12 mouse cellular contexts compared by ENCODE assay signal in genomic region chr9:61284201-61285021, GRCm38 (mm10).
DNase-seq lines count a peak whose midpoint lies in the region; ATAC-seq and TF ChIP-seq lines count a peak whose summit lies in the region.
"Had no signal": no experiment of that assay in that cellular context is flagged by ENCODE, and none has a peak within 500 bp of the region (broad histone marks: within the 10 kb centered on the region; RNA-seq: fewer than 3 reads in every experiment).

No protein-coding gene starts in this region.

- no peak overlapping the region for H3K27ac ChIP-seq in forebrain, postnatal 0 days (ENCODE audit: low read depth, low read length)
- H3K27ac ChIP-seq in forebrain, embryonic 15.5 days (replicated peaks), result no peak overlapping the region
- H3K27ac ChIP-seq in liver, adult 2 months (replicated peaks; ENCODE audit: insufficient read depth, low read depth, low read length), result no peak overlapping the region
- no peak overlapping the region for H3K27ac ChIP-seq in liver, embryonic 11.5 days (ENCODE audit: low read depth, low read length)
- H3K27ac ChIP-seq in cerebellum, adult 2 months (ENCODE audit: insufficient read depth, low read length), result peak overlapping the region; percentile 21; the same call in 1 of the 2 replicates
- H3K27ac ChIP-seq in gastrocnemius, adult 2 months, result no peak overlapping the region
- H3K27ac ChIP-seq: embryonic facial prominence, embryonic 15.5 days; lung, embryonic 15.5 days had no signal

- H3K4me2 ChIP-seq in forebrain, postnatal 0 days (ENCODE audit: low read depth), result no peak overlapping the region
- no peak overlapping the region for H3K4me2 ChIP-seq in forebrain, embryonic 15.5 days (replicated peaks)
- H3K4me2 ChIP-seq in liver, embryonic 11.5 days, result no peak overlapping the region
- H3K4me2 ChIP-seq: embryonic facial prominence, embryonic 15.5 days; lung, embryonic 15.5 days had no signal

- H3K27me3 ChIP-seq in forebrain, postnatal 0 days (ENCODE audit: insufficient read depth, low read length), result no peaks in the 10 kb centered on the region
- H3K27me3 ChIP-seq in forebrain, embryonic 15.5 days, result peaks cover 5% of the 10 kb centered on the region; the same call in 1 of the 2 replicates
- peaks cover 2% of the 10 kb centered on the region; the same call in 1 of the 2 replicates for H3K27me3 ChIP-seq in liver, adult 2 months (ENCODE audit: control insufficient read depth, insufficient read depth, low read length)
- H3K27me3 ChIP-seq in liver, embryonic 11.5 days (replicated peaks; ENCODE audit: control insufficient read depth, insufficient read depth, low read length), result peaks cover 34% of the 10 kb centered on the region
- no peaks in the 10 kb centered on the region for H3K27me3 ChIP-seq in cerebellum, adult 2 months (ENCODE audit: control insufficient read depth, insufficient read depth, low read length)

- intact Hi-C loops in gastrocnemius, adult 2 months (cut with DNase I), result no loop called here

- no peaks in the 10 kb centered on the region for H3K79me2 ChIP-seq in liver, adult 2 months (ENCODE audit: control insufficient read depth, insufficient read depth, low read length)

- no peak overlapping the region for H3K9ac ChIP-seq in forebrain, postnatal 0 days
- no peak overlapping the region for H3K9ac ChIP-seq in forebrain, embryonic 15.5 days (replicated peaks)
- no peak overlapping the region for H3K9ac ChIP-seq in liver, adult 2 months (ENCODE audit: low read depth, low read length)
- no peak overlapping the region for H3K9ac ChIP-seq in liver, embryonic 11.5 days (ENCODE audit: low read depth, low read length)
- H3K9ac ChIP-seq: embryonic facial prominence, embryonic 15.5 days; lung, embryonic 15.5 days had no signal

- no peaks in the 10 kb centered on the region for H3K36me3 ChIP-seq in forebrain, postnatal 0 days (ENCODE audit: insufficient read depth)
- no peaks in the 10 kb centered on the region for H3K36me3 ChIP-seq in forebrain, embryonic 15.5 days
- H3K36me3 ChIP-seq in liver, adult 2 months (ENCODE audit: control insufficient read depth, insufficient read depth, low read length), result no peaks in the 10 kb centered on the region
- H3K36me3 ChIP-seq in liver, embryonic 11.5 days (ENCODE audit: control insufficient read depth, insufficient read depth, low read length), result no peaks in the 10 kb centered on the region
- H3K36me3 ChIP-seq: embryonic facial prominence, embryonic 15.5 days; lung, embryonic 15.5 days had no signal

- DNase-seq in forebrain, postnatal 0 days, result peak; percentile 42
- peak; percentile 74 for DNase-seq in liver, adult 2 months (ENCODE audit: extremely low read depth, low read depth, low spot score)
- DNase-seq in liver, embryonic 11.5 days (ENCODE audit: low spot score), result no peak
- DNase-seq in cerebellum, adult 2 months, result peak; percentile 89 to 94
- peak; percentile 77 to 91 for DNase-seq in kidney, postnatal 25 days
- no peak for DNase-seq in gastrocnemius, adult 2 months
- DNase-seq: B cell, adult 2 months had no signal

- WGBS in forebrain, postnatal 0 days, result 68% methylated on average over 8 of the region's 8 CpGs
- 70% methylated on average over 8 of the region's 8 CpGs for WGBS in forebrain, embryonic 15.5 days
- WGBS in liver, adult 2 months, result 46% methylated on average over 8 of the region's 8 CpGs
- WGBS in liver, embryonic 11.5 days, result 76% methylated on average over 8 of the region's 8 CpGs
- WGBS in cerebellum, adult 2 months, result 10% methylated on average over 8 of the region's 8 CpGs

- H3K9me3 ChIP-seq in forebrain, postnatal 0 days (ENCODE audit: low read length), result no peaks in the 10 kb centered on the region
- H3K9me3 ChIP-seq in forebrain, embryonic 15.5 days, result peaks cover 6% of the 10 kb centered on the region; the same call in 1 of the 2 replicates
- no peaks in the 10 kb centered on the region for H3K9me3 ChIP-seq in liver, embryonic 11.5 days (ENCODE audit: control insufficient read depth, low read length)
- H3K9me3 ChIP-seq: lung, embryonic 15.5 days had no signal

- TF ChIP-seq CTCF in forebrain, postnatal 0 days (IDR thresholded peaks at IDR 0.05; ENCODE audit: low read depth), result no peak
- no peak for TF ChIP-seq CTCF in liver, adult 2 months (IDR thresholded peaks at IDR 0.05; ENCODE audit: low read depth, low read length)
- TF ChIP-seq CTCF in cerebellum, adult 2 months (IDR thresholded peaks at IDR 0.05; ENCODE audit: borderline replicate concordance, insufficient read depth, low read depth, low read length), result no peak
- TF ChIP-seq CTCF in gastrocnemius, adult 2 months (IDR thresholded peaks at IDR 0.05), result no peak

- H3K4me3 ChIP-seq in forebrain, postnatal 0 days (ENCODE audit: low read depth, low read length), result no peak overlapping the region
- no peak overlapping the region for H3K4me3 ChIP-seq in forebrain, embryonic 15.5 days
- H3K4me3 ChIP-seq in liver, adult 2 months (ENCODE audit: insufficient read depth, low read depth, low read length), result no peak overlapping the region
- no peak overlapping the region for H3K4me3 ChIP-seq in liver, embryonic 11.5 days (ENCODE audit: low read depth, low read length)
- H3K4me3 ChIP-seq in cerebellum, adult 2 months (replicated peaks; ENCODE audit: insufficient read depth, low read depth, low read length), result no peak overlapping the region
- no peak overlapping the region for H3K4me3 ChIP-seq in gastrocnemius, adult 2 months
- H3K4me3 ChIP-seq: embryonic facial prominence, embryonic 15.5 days; lung, embryonic 15.5 days; myocyte had no signal

- TF ChIP-seq POLR2A in liver, adult 2 months (IDR thresholded peaks at IDR 0.05; ENCODE audit: extremely low read depth, insufficient read depth, low read length), result no peak
- no peak for TF ChIP-seq POLR2A in cerebellum, adult 2 months (IDR thresholded peaks at IDR 0.05; ENCODE audit: borderline replicate concordance, insufficient read depth, low read length)

- ATAC-seq in forebrain, postnatal 0 days, result no peak
- ATAC-seq in forebrain, embryonic 15.5 days (replicated peaks), result no peak
- no peak for ATAC-seq in liver, embryonic 11.5 days (replicated peaks; ENCODE audit: low FRiP score)
- ATAC-seq in inflammation-experienced regulatory T-cells, adult 6 months, result no peak

- peaks cover 2% of the 10 kb centered on the region; the same call in 1 of the 2 replicates for H3K4me1 ChIP-seq in forebrain, postnatal 0 days (ENCODE audit: insufficient read depth)
- peaks cover 13% of the 10 kb centered on the region for H3K4me1 ChIP-seq in forebrain, embryonic 15.5 days
- no peaks in the 10 kb centered on the region for H3K4me1 ChIP-seq in liver, adult 2 months (ENCODE audit: control insufficient read depth, insufficient read depth, low read length)
- H3K4me1 ChIP-seq in liver, embryonic 11.5 days (replicated peaks; ENCODE audit: control insufficient read depth, insufficient read depth, low read length), result no peaks in the 10 kb centered on the region
- peaks cover 41% of the 10 kb centered on the region for H3K4me1 ChIP-seq in cerebellum, adult 2 months (ENCODE audit: control insufficient read depth, insufficient read depth, low read length)

Comparison
In these comparisons a context has a peak if more than half of its experiments do, and no peak if none do; other contexts are left out.
1. DNase-seq: peak in forebrain, postnatal 0 days (single experiment), liver, adult 2 months (single experiment), cerebellum, adult 2 months (2 of 2) and kidney, postnatal 25 days (2 of 2); none in liver, embryonic 11.5 days (single experiment) and gastrocnemius, adult 2 months (single experiment).